Mouse (Mus musculus) central nervous system, embryonic 18 days (tissue): ENCODE results near the gene Fut2. TPM values are rescaled to one million over a fixed set of nuclear protein-coding genes. Genes with fewer than 3 reads are reported as not detected.

Source experiments
- polyA plus RNA-seq: library from polyadenylated mRNA; depleted of rRNA; stranded (reverse); fragments of >200 nt; gene quantifications from 2 replicates; pipeline ENCODE4 v1.2.3, GENCODE M21; 2012; rRNA removed

The Fut2 gene
- 0.06 and 0.07 TPM in 2 replicates for polyA plus RNA-seq

GRCm38 (mm10) chr7:45666161-45666560, at the start of gene Fut2:
TSS of gene Fut2 (minus strand) at chr7:45666394.

GRCm38 (mm10) chr7:45715090-45715708, 49.0 kb upstream of the Fut2 start, which contains the start of gene Rpl18:
TSS of gene Rpl18 (plus strand) at chr7:45715457.

GRCm38 (mm10) chr7:45704730-45705442, 38.7 kb upstream of the Fut2 start, which contains the start of gene Dbp:
TSS of gene Dbp (plus strand) at chr7:45705088.

GRCm38 (mm10) chr7:45699523-45700141, 33.4 kb upstream of the Fut2 start, which contains the start of gene Car11:
TSS of gene Car11 (plus strand) at chr7:45699843.

GRCm38 (mm10) chr7:45693921-45694591, 27.9 kb upstream of the Fut2 start, which contains the start of gene Sec1:
TSS of gene Sec1 (minus strand) at chr7:45694402.

GRCm38 (mm10) chr7:45683396-45684050, 17.3 kb upstream of the Fut2 start, which contains the start of gene Ntn5:
TSS of gene Ntn5 (plus strand) at chr7:45684022.

GRCm38 (mm10) chr7:45639561-45640027, 26.6 kb downstream of the Fut2 start, which contains the start of gene Mamstr:
TSS of gene Mamstr (plus strand) at chr7:45639977.

GRCm38 (mm10) chr7:45627261-45627660, 38.9 kb downstream of the Fut2 start, which contains the start of gene Rasip1:
TSS of gene Rasip1 (plus strand) at chr7:45627488.

GRCm38 (mm10) chr7:45621443-45621842, 44.8 kb downstream of the Fut2 start, which contains the start of gene Izumo1:
TSS of gene Izumo1 (plus strand) at chr7:45621811.

GRCm38 (mm10) chr7:45617042-45617695, 49.0 kb downstream of the Fut2 start, which contains the start of gene Fut1:
TSS of gene Fut1 (plus strand) at chr7:45617289.

Other genes starting within 250 kb of the Fut2 start
- 0.31 and 0.66 TPM in 2 replicates for gene Lhb, start 245.6 kb downstream of the Fut2 start, polyA plus RNA-seq
- gene Gys1, start 231.6 kb downstream of the Fut2 start, polyA plus RNA-seq: 23.7 and 24.0 TPM in 2 replicates
- 114 and 117 TPM in 2 replicates for gene Ruvbl2, start 228.3 kb downstream of the Fut2 start, polyA plus RNA-seq
- gene Ftl1, start 206.5 kb downstream of the Fut2 start, polyA plus RNA-seq: 1,600 and 1,742 TPM in 2 replicates
- gene Bax, start 199.5 kb downstream of the Fut2 start, polyA plus RNA-seq: 176 and 188 TPM in 2 replicates
- gene Tulp2, start 184.5 kb downstream of the Fut2 start, polyA plus RNA-seq: 0.22 and 0.32 TPM in 2 replicates
- 0.17 TPM in 1 of 2 replicates, not detected in the other for gene Gm45808, start 179.6 kb downstream of the Fut2 start, polyA plus RNA-seq
- 3.0 and 3.2 TPM in 2 replicates for gene Dhdh, start 177.6 kb downstream of the Fut2 start, polyA plus RNA-seq
- gene Nucb1, start 156.0 kb downstream of the Fut2 start, polyA plus RNA-seq: 99.6 and 103 TPM in 2 replicates
- gene Ppp1r15a, start 140.1 kb downstream of the Fut2 start, polyA plus RNA-seq: 13.4 and 14.0 TPM in 2 replicates
- 2.4 and 6.4 TPM in 2 replicates for gene Plekha4, start 140.1 kb downstream of the Fut2 start, polyA plus RNA-seq
- gene Hsd17b14, start 111.5 kb downstream of the Fut2 start, polyA plus RNA-seq: 0.10 and 0.53 TPM in 2 replicates
- gene Bcat2, start 96.2 kb downstream of the Fut2 start, polyA plus RNA-seq: 36.4 and 37.4 TPM in 2 replicates
- gene Fgf21, start 50.9 kb downstream of the Fut2 start, polyA plus RNA-seq: not detected in 2 replicates
- gene Fut1, start 49.1 kb downstream of the Fut2 start, polyA plus RNA-seq: 0.04 and 0.21 TPM in 2 replicates
- 0.10 and 0.19 TPM in 2 replicates for gene Izumo1, start 44.6 kb downstream of the Fut2 start, polyA plus RNA-seq
- gene Rasip1, start 38.9 kb downstream of the Fut2 start, polyA plus RNA-seq: 15.5 and 16.0 TPM in 2 replicates
- gene Mamstr, start 26.4 kb downstream of the Fut2 start, polyA plus RNA-seq: 2.7 and 4.2 TPM in 2 replicates
- 0.48 and 0.64 TPM in 2 replicates for gene Ntn5, start 17.6 kb upstream of the Fut2 start, polyA plus RNA-seq
- 0.43 and 0.63 TPM in 2 replicates for gene Sec1, start 28.0 kb upstream of the Fut2 start, polyA plus RNA-seq
- 162 and 178 TPM in 2 replicates for gene Car11, start 33.4 kb upstream of the Fut2 start, polyA plus RNA-seq
- 12.3 and 12.4 TPM in 2 replicates for gene Dbp, start 38.7 kb upstream of the Fut2 start, polyA plus RNA-seq
- 517 and 597 TPM in 2 replicates for gene Rpl18, start 49.1 kb upstream of the Fut2 start, polyA plus RNA-seq
- 24.6 and 26.1 TPM in 2 replicates for gene Sphk2, start 51.6 kb upstream of the Fut2 start, polyA plus RNA-seq
- 0.25 and 0.30 TPM in 2 replicates for gene Fam83e, start 54.8 kb upstream of the Fut2 start, polyA plus RNA-seq
- not detected in 2 replicates for gene Spaca4, start 59.4 kb upstream of the Fut2 start, polyA plus RNA-seq
- 215 and 251 TPM in 2 replicates for gene Lmtk3, start 117.3 kb upstream of the Fut2 start, polyA plus RNA-seq
- gene Sult2b1, start 118.3 kb upstream of the Fut2 start, polyA plus RNA-seq: 6.0 and 6.2 TPM in 2 replicates
- gene Cyth2, start 148.2 kb upstream of the Fut2 start, polyA plus RNA-seq: 223 and 229 TPM in 2 replicates
- 2.0 and 2.3 TPM in 2 replicates for gene Kcnj14, start 158.4 kb upstream of the Fut2 start, polyA plus RNA-seq
- gene Grwd1, start 164.6 kb upstream of the Fut2 start, polyA plus RNA-seq: 21.7 and 23.2 TPM in 2 replicates
- 182 and 199 TPM in 2 replicates for gene Kdelr1, start 206.4 kb upstream of the Fut2 start, polyA plus RNA-seq
- 23.7 and 25.3 TPM in 2 replicates for gene Grin2d, start 212.0 kb upstream of the Fut2 start, polyA plus RNA-seq
- gene Syngr4, start 230.3 kb upstream of the Fut2 start, polyA plus RNA-seq: 0.15 and 0.18 TPM in 2 replicates
- 21.2 and 24.5 TPM in 2 replicates for gene Tmem143, start 230.5 kb upstream of the Fut2 start, polyA plus RNA-seq